Mouse (Mus musculus) megakaryocyte, embryonic 14.5 days (primary cell): ENCODE measurements at regions not wholly inside any gene's neighbourhood (a gene's known extent, or its start where the extent isn't known, plus 50 kb on each side); places are given as distances from the start of the nearest gene placed in this dataset.

Experiments used
- H3K27me3 ChIP-seq: replicated peaks from 2 replicates; pipeline ENCODE3; 2012; ENCODE audit warnings: inconsistent platforms
- H3K36me3 ChIP-seq: replicated peaks from 2 replicates; pipeline ENCODE3; 2012; ENCODE audit warnings: low read length, inconsistent platforms, mixed read lengths
- H3K4me1 ChIP-seq: 2 replicates; pipeline ENCODE4 v1.6.1; 2012; ENCODE audit warnings: inconsistent platforms
- H3K4me3 ChIP-seq: replicated peaks from 2 replicates; pipeline ENCODE3; 2012; ENCODE audit warnings: moderate library complexity, mild to moderate bottlenecking, inconsistent platforms
- H3K9me3 ChIP-seq: 2 replicates; pipeline ENCODE4 v1.6.1; 2012; ENCODE audit warnings: inconsistent platforms
- FLI1 ChIP-seq: IDR thresholded peaks from 2 replicates; pipeline ENCODE4 v1.6.1; 2012; ENCODE audit warnings: low read length, inconsistent platforms, mixed read lengths
- GATA1 ChIP-seq: IDR thresholded peaks from 3 replicates; pipeline ENCODE4 v1.6.1; 2012; ENCODE audit warnings: mixed read lengths, low read length, inconsistent platforms, borderline replicate concordance

- TF ChIP-seq FLI1 = no peak
- no peak for TF ChIP-seq GATA1
- Histone ChIP-seq H3K4me1 (peaks cover 56% of the 10 kb centered on the region), H3K9me3 (peaks cover 14% of the 10 kb centered on the region; the same call in 1 of the 2 replicates), H3K36me3 (peaks cover 2% of the 10 kb centered on the region), H3K4me3 (no peak overlapping the region), H3K27me3 (no peaks in the 10 kb centered on the region)
Observed at GRCm38 (mm10) chr4:34466309-34466708, 84.4 kb upstream of the Akirin2 start.

DNA sequence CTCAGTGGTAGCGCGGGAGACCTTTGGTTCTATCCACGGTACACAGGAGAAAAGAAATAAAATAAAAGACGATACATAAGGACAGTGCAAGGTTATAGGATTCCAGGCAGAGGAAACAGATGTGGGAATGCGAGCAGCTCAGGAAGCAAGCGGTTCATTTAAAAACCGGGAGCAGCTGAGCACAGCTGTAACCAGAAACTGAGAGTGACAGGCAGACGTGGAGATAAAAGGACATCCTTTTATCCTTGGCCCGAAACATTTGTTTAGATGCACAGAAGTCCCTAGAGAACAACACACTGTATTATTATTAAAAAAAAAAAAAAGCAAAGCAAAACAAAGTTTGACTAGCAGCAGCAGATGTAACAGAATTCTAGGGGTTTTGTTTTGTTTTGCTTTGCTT lies 82.6 kb upstream of the Akirin2 start:
- Histone ChIP-seq H3K9me3 (peaks cover 6% of the 10 kb centered on the region), H3K27me3 (no peaks in the 10 kb centered on the region), H3K36me3 (peaks cover 3% of the 10 kb centered on the region), H3K4me1 (peaks cover 64% of the 10 kb centered on the region), H3K4me3 (no peak overlapping the region)
- no peak for TF ChIP-seq GATA1

DNA sequence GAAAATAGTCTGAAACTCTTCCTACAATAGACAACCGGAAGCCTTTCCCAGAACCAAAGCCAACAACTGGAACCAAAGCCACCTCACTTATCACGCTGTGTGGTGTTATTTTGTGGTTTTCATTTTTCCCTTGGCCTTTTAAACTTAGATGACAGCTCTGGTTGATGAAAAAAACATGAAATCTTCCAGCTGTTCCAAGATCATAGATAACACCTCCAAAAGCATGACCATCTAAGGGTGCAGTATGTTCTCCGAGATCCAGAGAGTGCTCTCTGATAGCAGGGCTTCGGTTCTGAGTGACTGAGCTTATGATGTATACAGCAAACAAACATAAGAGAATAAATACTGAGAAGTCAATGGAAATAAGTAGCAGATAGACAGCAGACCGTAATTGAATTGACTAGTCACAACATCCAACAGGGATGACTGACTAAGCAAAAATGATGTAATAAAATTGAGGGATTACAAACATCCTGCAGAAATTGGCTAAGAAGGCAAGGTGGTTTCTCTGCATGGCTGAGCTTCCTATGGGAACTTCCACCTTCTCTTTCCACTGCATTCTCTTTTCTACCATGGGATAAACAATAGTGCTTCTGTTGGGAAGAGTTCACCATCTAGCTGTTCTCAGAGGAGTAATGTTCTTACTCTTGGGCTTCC lies 74.8 kb upstream of the Akirin2 start:
- H3K9me3 ChIP-seq = peaks cover 12% of the 10 kb centered on the region
- TF ChIP-seq FLI1 (no peak), GATA1 (no peak)
- peaks cover 60% of the 10 kb centered on the region for H3K4me1 ChIP-seq
- H3K4me3 ChIP-seq = no peak overlapping the region
- peaks cover 6% of the 10 kb centered on the region for H3K27me3 ChIP-seq
- peaks cover 11% of the 10 kb centered on the region for H3K36me3 ChIP-seq

- Histone ChIP-seq H3K36me3 (peaks cover 4% of the 10 kb centered on the region), H3K4me1 (peaks cover 24% of the 10 kb centered on the region), H3K4me3 (no peak overlapping the region), H3K9me3 (peaks cover 15% of the 10 kb centered on the region; the same call in 1 of the 2 replicates), H3K27me3 (peaks cover 6% of the 10 kb centered on the region)
- TF ChIP-seq GATA1 (no peak), FLI1 (no peak)
Observed at GRCm38 (mm10) chr4:34484273-34484672, 66.5 kb upstream of the Akirin2 start.

GRCm38 (mm10) chr4:34485574-34485973 lies 65.2 kb upstream of the Akirin2 start:
- Histone ChIP-seq H3K27me3 (peaks cover 2% of the 10 kb centered on the region), H3K4me3 (no peak overlapping the region), H3K9me3 (peaks cover 15% of the 10 kb centered on the region; the same call in 1 of the 2 replicates), H3K4me1 (peaks cover 19% of the 10 kb centered on the region), H3K36me3 (peaks cover 4% of the 10 kb centered on the region)
- TF ChIP-seq FLI1 (no peak), GATA1 (no peak)

DNA sequence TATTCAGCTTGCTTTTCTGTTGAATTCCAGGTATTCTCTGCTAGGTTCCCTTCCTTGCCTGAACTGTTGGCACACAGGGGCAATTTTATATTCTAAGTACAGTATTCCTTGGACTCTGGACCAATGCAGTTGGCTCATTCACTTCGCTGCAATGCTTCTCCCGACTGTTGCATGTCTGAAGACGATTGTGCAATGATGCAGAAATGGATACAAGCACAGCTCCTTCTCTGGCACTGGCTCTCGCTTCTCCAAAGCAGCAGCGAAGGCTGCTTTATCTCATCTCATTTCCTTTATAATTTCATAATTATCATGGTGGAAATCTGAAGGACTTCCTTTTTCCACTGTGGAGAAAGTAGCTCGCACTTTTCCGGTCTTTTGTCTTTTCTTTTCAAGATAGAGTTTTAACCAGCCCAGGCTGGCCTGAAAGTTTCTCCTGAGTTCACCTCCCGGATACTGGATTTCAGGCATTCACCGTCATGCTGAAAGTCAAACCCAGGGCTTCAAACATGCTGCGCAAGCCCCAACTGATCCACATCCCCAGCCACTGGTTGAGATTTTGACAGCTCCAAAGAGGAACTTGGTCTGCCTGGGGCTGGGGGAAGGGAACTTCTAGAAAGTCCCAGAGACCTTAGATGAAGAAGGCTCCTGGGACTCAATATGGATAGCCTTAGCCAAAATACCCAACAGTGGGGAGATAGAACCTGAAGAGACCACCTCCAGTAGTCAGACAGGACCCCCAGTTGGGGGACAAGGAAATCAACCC lies 55.6 kb upstream of the Akirin2 start:
- TF ChIP-seq GATA1 (no peak), FLI1 (no peak)
- H3K36me3 ChIP-seq = no peaks in the 10 kb centered on the region
- peaks cover 21% of the 10 kb centered on the region for H3K4me1 ChIP-seq
- H3K4me3 ChIP-seq = no peak overlapping the region
- peaks cover 20% of the 10 kb centered on the region for H3K9me3 ChIP-seq
- peaks cover 2% of the 10 kb centered on the region for H3K27me3 ChIP-seq

- TF ChIP-seq FLI1 = no peak
- no peak for TF ChIP-seq GATA1
- H3K27me3 ChIP-seq = peaks cover 2% of the 10 kb centered on the region
- H3K9me3 ChIP-seq = peaks cover 22% of the 10 kb centered on the region
- no peak overlapping the region for H3K4me3 ChIP-seq
- H3K36me3 ChIP-seq = no peaks in the 10 kb centered on the region
- H3K4me1 ChIP-seq = peaks cover 21% of the 10 kb centered on the region
Observed at GRCm38 (mm10) chr4:34498325-34498724, 52.4 kb upstream of the Akirin2 start.

- Histone ChIP-seq H3K9me3 (peaks cover 22% of the 10 kb centered on the region), H3K4me3 (no peak overlapping the region), H3K4me1 (peaks cover 21% of the 10 kb centered on the region), H3K36me3 (no peaks in the 10 kb centered on the region), H3K27me3 (peaks cover 2% of the 10 kb centered on the region)
- TF ChIP-seq GATA1 (no peak), FLI1 (no peak)
Observed at GRCm38 (mm10) chr4:34498781-34499180, 52.0 kb upstream of the Akirin2 start.

GRCm38 (mm10) chr4:34499731-34500130 lies 51.0 kb upstream of the Akirin2 start:
- no peaks in the 10 kb centered on the region for H3K36me3 ChIP-seq
- H3K27me3 ChIP-seq = peaks cover 2% of the 10 kb centered on the region
- TF ChIP-seq GATA1 (no peak), FLI1 (no peak)
- H3K4me3 ChIP-seq = no peak overlapping the region
- peaks cover 14% of the 10 kb centered on the region for H3K4me1 ChIP-seq
- peaks cover 22% of the 10 kb centered on the region for H3K9me3 ChIP-seq
